Mouse (Mus musculus) heart, postnatal 0 days (tissue): Measurements from ENCODE around the gene Ilkap.

Experiments
- CTCF ChIP-seq: IDR thresholded peaks from 2 replicates; pipeline ENCODE4 v1.5.1; 2016; ENCODE audit warnings: antibody characterized with exemption, control low read depth, low read depth
- EP300 ChIP-seq: IDR thresholded peaks from 2 replicates; pipeline ENCODE4 v1.6.1; 2016; ENCODE audit warnings: antibody characterized with exemption, low read depth

GRCm38 (mm10) chr1:91439776-91440175, 41.2 kb upstream of the Ilkap start:
- TF ChIP-seq CTCF = no peak
- TF ChIP-seq EP300 = no peak
